Comparison of ENCODE assay signal across 31 mouse cellular contexts in the genomic region with DNA sequence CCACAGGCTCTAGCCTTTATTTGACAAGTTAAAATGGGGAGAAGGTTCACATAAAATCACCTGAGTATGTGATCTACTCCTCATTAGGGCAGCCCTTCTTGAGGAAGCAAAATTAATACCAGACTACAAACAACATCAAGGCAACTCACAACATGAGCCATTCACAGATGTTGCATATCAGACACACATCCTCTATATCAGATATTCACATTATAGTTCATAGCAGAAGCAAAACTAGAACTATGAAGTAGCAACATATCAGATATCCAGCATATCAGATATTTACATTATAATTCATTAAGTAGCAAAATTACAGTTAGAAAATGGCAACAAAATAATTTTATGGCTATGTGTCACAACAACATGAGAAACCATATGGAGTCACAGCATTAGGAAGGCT.
"Had no signal": no experiment of that assay in that cellular context is flagged by ENCODE, and none has a peak within 500 bp of the region (broad histone marks: within the 10 kb centered on the region; RNA-seq: fewer than 3 reads in every experiment).

No protein-coding gene starts in this region.

- DNase-seq: left cerebral cortex, postnatal 4 days; liver; liver, embryonic 13.5 days; liver, postnatal 0 days; lung, adult 18-20 months; lung, adult 2 months; lung, postnatal 10 days; lung, postnatal 14 days; lung, postnatal 36 days; midbrain, embryonic 14.5 days had no signal

- H3K9me3 ChIP-seq: limb, embryonic 10.5 days; limb, embryonic 12.5 days; limb, embryonic 13.5 days; limb, embryonic 15.5 days; liver, embryonic 12.5 days; liver, embryonic 13.5 days; liver, embryonic 15.5 days; lung, embryonic 15.5 days; megakaryocyte, embryonic 14.5 days; midbrain, embryonic 10.5 days; midbrain, embryonic 12.5 days; midbrain, embryonic 13.5 days; midbrain, embryonic 15.5 days; neural tube, embryonic 12.5 days had no signal

- H3K4me3 ChIP-seq: left cerebral cortex, adult 2 months; limb, embryonic 10.5 days; limb, embryonic 12.5 days; limb, embryonic 13.5 days; limb, embryonic 15.5 days; liver, embryonic 12.5 days; liver, embryonic 13.5 days; liver, embryonic 15.5 days; lung, embryonic 15.5 days; megakaryocyte, embryonic 14.5 days; midbrain, embryonic 10.5 days; midbrain, embryonic 12.5 days; midbrain, embryonic 13.5 days; midbrain, embryonic 15.5 days; myocyte; neural tube, embryonic 12.5 days had no signal

- H3K36me3 ChIP-seq: limb, embryonic 10.5 days; limb, embryonic 12.5 days; limb, embryonic 13.5 days; limb, embryonic 15.5 days; liver, embryonic 12.5 days; liver, embryonic 13.5 days; liver, embryonic 15.5 days; lung, embryonic 15.5 days; midbrain, embryonic 10.5 days; midbrain, embryonic 12.5 days; midbrain, embryonic 13.5 days; midbrain, embryonic 15.5 days; neural tube, embryonic 12.5 days had no signal

- H3K27ac ChIP-seq: left cerebral cortex, adult 2 months; limb, embryonic 10.5 days; limb, embryonic 12.5 days; limb, embryonic 13.5 days; limb, embryonic 15.5 days; liver, embryonic 12.5 days; liver, embryonic 13.5 days; liver, embryonic 14.5 days; liver, embryonic 15.5 days; lung, embryonic 15.5 days; macrophage; midbrain, embryonic 10.5 days; midbrain, embryonic 12.5 days; midbrain, embryonic 13.5 days; midbrain, embryonic 15.5 days; neural tube, embryonic 12.5 days had no signal

- H3K9ac ChIP-seq: limb, embryonic 12.5 days; limb, embryonic 13.5 days; limb, embryonic 15.5 days; liver, embryonic 12.5 days; liver, embryonic 13.5 days; liver, embryonic 14.5 days; liver, embryonic 15.5 days; liver, postnatal 0 days; lung, embryonic 15.5 days; midbrain, embryonic 12.5 days; midbrain, embryonic 13.5 days; midbrain, embryonic 15.5 days; neural tube, embryonic 12.5 days had no signal

- H3K4me1 ChIP-seq: limb, embryonic 12.5 days; limb, embryonic 13.5 days; limb, embryonic 15.5 days; liver, embryonic 12.5 days; liver, embryonic 13.5 days; liver, embryonic 15.5 days; lung, embryonic 15.5 days; megakaryocyte, embryonic 14.5 days; midbrain, embryonic 10.5 days; midbrain, embryonic 12.5 days; midbrain, embryonic 13.5 days; midbrain, embryonic 15.5 days; neural tube, embryonic 12.5 days had no signal

- H3K27me3 ChIP-seq: limb, embryonic 12.5 days; limb, embryonic 13.5 days; limb, embryonic 15.5 days; liver, embryonic 12.5 days; liver, embryonic 13.5 days; liver, embryonic 15.5 days; lung, embryonic 15.5 days; megakaryocyte, embryonic 14.5 days; midbrain, embryonic 15.5 days; neural tube, embryonic 12.5 days had no signal

- ATAC-seq: liver, embryonic 12.5 days; liver, postnatal 0 days; lung, postnatal 0 days; midbrain, embryonic 13.5 days; midbrain, embryonic 15.5 days; midbrain, embryonic 16.5 days had no signal

- H3K4me2 ChIP-seq: limb, embryonic 12.5 days; limb, embryonic 13.5 days; limb, embryonic 15.5 days; liver, embryonic 11.5 days; liver, embryonic 12.5 days; liver, embryonic 13.5 days; liver, embryonic 15.5 days; lung, embryonic 15.5 days; midbrain, embryonic 11.5 days; midbrain, embryonic 12.5 days; midbrain, embryonic 13.5 days; midbrain, embryonic 15.5 days; neural tube, embryonic 12.5 days had no signal
